Mouse (Mus musculus) hindbrain, embryonic 14.5 days (tissue): ENCODE results near the gene Rnf146. TPM values are rescaled to one million over a fixed set of nuclear protein-coding genes. Genes with fewer than 3 reads are reported as not detected.

ENCODE experiments used
- ATAC-seq: fragments of 200-750 bp; cut with Nextera tagmentation; 2 replicates; pipeline ENCODE4 v1.8.0; 2017; ENCODE audit warnings: moderate number of reproducible peaks, mild to moderate bottlenecking, moderate TSS enrichment, moderate library complexity; ENCODE audit not compliant: low FRiP score
- DNase-seq: peaks from one replicate; pipeline ENCODE4 v3.0.0-alpha.2; 2015; ENCODE audit warnings: low spot score
- H3K27ac ChIP-seq: fragments of 300-500 bp; sonication (generic); 2 replicates; pipeline ENCODE4 v1.5.1; 2014; ENCODE audit warnings: mild to moderate bottlenecking, moderate library complexity
- H3K27me3 ChIP-seq: fragments of 300-500 bp; sonication (generic); 2 replicates; pipeline ENCODE4 v1.6.1; 2014; ENCODE audit warnings: mild to moderate bottlenecking, low read length, mixed read lengths; ENCODE audit not compliant: control insufficient read depth, insufficient read depth
- H3K36me3 ChIP-seq: fragments of 300-500 bp; sonication (generic); replicated peaks from 2 replicates; pipeline ENCODE4 v1.6.1; 2014; ENCODE audit not compliant: control insufficient read depth, insufficient read depth
- H3K4me1 ChIP-seq: fragments of 300-500 bp; sonication (generic); replicated peaks from 2 replicates; pipeline ENCODE4 v1.6.1; 2014; ENCODE audit warnings: antibody characterized with exemption, low read length, mixed read lengths; ENCODE audit not compliant: control insufficient read depth, insufficient read depth
- H3K4me2 ChIP-seq: fragments of 300-500 bp; sonication (generic); replicated peaks from 2 replicates; pipeline ENCODE4 v1.6.1; 2014; ENCODE audit warnings: mild to moderate bottlenecking, moderate library complexity
- H3K4me3 ChIP-seq: fragments of 300-500 bp; sonication (generic); replicated peaks from 2 replicates; pipeline ENCODE4 v1.5.1; 2014; ENCODE audit warnings: mild to moderate bottlenecking, low read length
- H3K9ac ChIP-seq: fragments of 300-500 bp; sonication (generic); 2 replicates; pipeline ENCODE4 v1.6.1; 2014
- H3K9me3 ChIP-seq: fragments of 300-500 bp; sonication (generic); 2 replicates; pipeline ENCODE4 v1.6.1; 2016; ENCODE audit warnings: low read length; ENCODE audit not compliant: control insufficient read depth
- WGBS: fragments of 180-500 bp; shearing (Covaris S2); extraction: QIAGEN DNeasy Blood & Tissue Kit; methylation state at CpG from one replicate; pipeline ENCODE4 v1.1.7; 2014; 5-methylcytosine and 5-hydroxymethylcytosine counted together
- polyA plus RNA-seq: library from polyadenylated mRNA; unstranded; fragments of >200 nt; fragmentation: Nextera tagmentation; extraction: Ambion mirVana; gene quantifications from 2 replicates; pipeline ENCODE4 v1.2.1, GENCODE M21; 2014

The Rnf146 gene
- polyA plus RNA-seq, 1 experiment from 2014 or later = 62.1 TPM

DNA sequence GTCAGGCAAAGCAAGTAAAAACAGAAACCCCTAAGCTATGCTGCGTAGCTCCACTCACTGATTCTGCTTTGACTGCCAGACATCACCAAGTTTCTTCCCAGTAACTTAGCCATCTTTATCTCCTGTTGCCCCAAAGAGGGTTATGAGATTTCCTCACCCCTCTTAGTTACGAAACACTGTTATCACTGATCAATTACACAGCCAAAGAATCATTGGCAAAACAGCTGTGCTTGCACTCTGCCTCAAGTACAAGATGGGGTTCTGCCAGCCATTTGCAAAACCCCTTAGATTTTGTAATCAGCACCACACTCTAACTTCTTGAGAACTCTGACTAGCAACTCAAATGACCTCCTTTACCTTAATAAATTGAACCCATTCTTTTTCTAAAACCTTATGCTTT, 10.8 kb downstream of the Rnf146 start:
- ATAC-seq (no peak), DNase-seq (no peak)
- WGBS = 97% methylated on average over 2 of the region's 2 CpGs
- H3K4me2 ChIP-seq = no peak overlapping the region
- peaks cover 13% of the 10 kb centered on the region; the same call in 1 of the 2 replicates for H3K4me1 ChIP-seq
- no peak overlapping the region for H3K27ac ChIP-seq
- H3K9ac ChIP-seq = no peak overlapping the region
- H3K27me3 ChIP-seq = no peaks in the 10 kb centered on the region
- H3K36me3 ChIP-seq = peaks cover 57% of the 10 kb centered on the region
- H3K4me3 ChIP-seq = no peak overlapping the region
- H3K9me3 ChIP-seq = no peaks in the 10 kb centered on the region

GRCm38 (mm10) chr10:29346638-29347037, 15.6 kb downstream of the Rnf146 start:
- Histone ChIP-seq H3K9ac (no peak overlapping the region), H3K4me2 (no peak overlapping the region), H3K4me3 (no peak overlapping the region), H3K36me3 (peaks cover 65% of the 10 kb centered on the region), H3K27me3 (no peaks in the 10 kb centered on the region), H3K27ac (no peak overlapping the region), H3K9me3 (no peaks in the 10 kb centered on the region), H3K4me1 (no peaks in the 10 kb centered on the region)
- DNase-seq (no peak), ATAC-seq (no peak)
- 96% methylated on average over 7 of the region's 7 CpGs for WGBS

DNA sequence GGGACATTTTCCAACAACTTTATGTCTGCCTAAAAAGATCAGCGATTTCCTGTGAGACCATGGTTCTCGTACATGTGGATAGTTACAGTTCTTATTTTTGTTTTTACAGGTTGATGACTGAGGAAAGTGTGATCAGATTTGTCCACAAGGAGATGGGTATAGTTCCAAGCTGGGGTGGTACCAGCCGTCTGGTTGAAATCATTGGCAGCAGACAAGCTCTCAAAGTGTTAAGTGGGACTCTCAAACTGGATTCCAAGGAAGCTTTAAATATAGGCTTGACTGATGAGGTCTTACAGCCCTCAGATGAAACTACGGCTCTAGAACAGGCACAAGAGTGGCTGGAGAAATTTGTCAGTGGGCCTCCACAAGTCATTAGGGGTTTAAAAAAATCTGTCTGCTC, 18.0 kb downstream of the Rnf146 start:
- 95% methylated on average over 4 of the region's 4 CpGs for WGBS
- no peak overlapping the region for H3K27ac ChIP-seq
- ATAC-seq = no peak

DNA sequence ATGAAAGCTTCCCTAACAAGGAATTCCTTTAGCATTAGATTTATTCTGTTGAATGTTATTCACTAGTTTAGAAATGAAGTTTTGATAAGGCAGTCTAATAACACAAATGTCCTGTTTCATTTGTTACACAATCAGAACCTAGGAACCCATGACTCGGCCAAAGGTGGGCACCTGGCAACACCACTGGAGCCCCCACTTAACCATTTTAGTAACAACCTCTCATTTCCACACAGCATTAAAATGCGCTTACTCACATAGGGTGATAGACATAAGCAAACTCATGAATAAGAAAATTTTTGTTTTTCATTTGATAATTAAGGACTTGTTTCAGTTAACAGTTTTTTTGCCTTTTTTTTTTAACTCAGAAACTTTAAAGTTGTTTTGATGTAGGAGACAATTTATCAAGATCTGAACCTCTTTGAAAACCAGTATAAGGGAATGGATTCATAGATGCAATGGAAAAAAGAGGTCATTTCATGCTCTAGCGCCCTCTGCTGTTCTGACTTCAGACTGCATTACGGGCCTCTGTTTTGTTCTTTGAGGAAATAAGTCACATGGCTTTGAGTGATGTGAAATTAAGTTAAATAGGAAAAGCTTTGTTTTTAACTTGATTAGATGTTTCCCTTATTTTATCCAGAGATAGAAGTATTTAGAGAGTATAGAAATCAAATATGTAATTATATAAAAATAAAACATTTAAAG, 23.7 kb downstream of the Rnf146 start:
- peak; percentile 89 for DNase-seq
- Histone ChIP-seq H3K4me1 (no peaks in the 10 kb centered on the region), H3K9me3 (no peaks in the 10 kb centered on the region), H3K4me2 (no peak overlapping the region), H3K9ac (no peak overlapping the region), H3K36me3 (peaks cover 6% of the 10 kb centered on the region), H3K4me3 (no peak overlapping the region), H3K27ac (no peak overlapping the region), H3K27me3 (no peaks in the 10 kb centered on the region)
- 49% methylated on average over 4 of the region's 4 CpGs for WGBS
- no peak for ATAC-seq

More for the DNA sequence above, 18.0 kb downstream of the Rnf146 start:
- H3K27me3 ChIP-seq = no peaks in the 10 kb centered on the region
- no peak overlapping the region for H3K9ac ChIP-seq
- no peaks in the 10 kb centered on the region for H3K9me3 ChIP-seq
- peaks cover 52% of the 10 kb centered on the region for H3K36me3 ChIP-seq
- H3K4me3 ChIP-seq = no peak overlapping the region
- H3K4me2 ChIP-seq = no peak overlapping the region
- H3K4me1 ChIP-seq = no peaks in the 10 kb centered on the region
- no peak for DNase-seq

DNA sequence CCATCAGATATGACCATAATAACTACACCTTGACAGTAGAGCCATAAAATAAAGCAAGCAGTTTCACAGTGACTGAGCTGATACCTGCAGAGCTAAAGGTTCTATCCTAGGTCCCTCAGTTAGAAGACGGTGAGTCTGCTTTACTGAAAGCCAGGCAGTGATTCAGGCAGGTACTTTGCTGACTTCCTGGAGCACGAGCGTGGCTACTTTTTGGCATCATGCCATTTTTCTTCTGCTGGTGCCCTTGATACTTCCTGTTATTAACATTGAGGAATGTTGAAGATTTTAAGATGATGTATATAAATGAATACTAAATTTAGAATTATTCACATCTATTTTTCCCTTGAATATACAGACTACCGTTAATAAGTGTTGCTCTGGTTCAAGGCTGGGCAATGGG, 28.4 kb downstream of the Rnf146 start:
- no peaks in the 10 kb centered on the region for H3K36me3 ChIP-seq
- no peak overlapping the region for H3K27ac ChIP-seq
- no peaks in the 10 kb centered on the region for H3K4me1 ChIP-seq
- ATAC-seq (no peak), DNase-seq (no peak)
- H3K27me3 ChIP-seq = no peaks in the 10 kb centered on the region
- H3K4me2 ChIP-seq = no peak overlapping the region
- no peak overlapping the region for H3K9ac ChIP-seq
- no peak overlapping the region for H3K4me3 ChIP-seq
- 80% methylated on average over 4 of the region's 4 CpGs for WGBS
- no peaks in the 10 kb centered on the region for H3K9me3 ChIP-seq

DNA sequence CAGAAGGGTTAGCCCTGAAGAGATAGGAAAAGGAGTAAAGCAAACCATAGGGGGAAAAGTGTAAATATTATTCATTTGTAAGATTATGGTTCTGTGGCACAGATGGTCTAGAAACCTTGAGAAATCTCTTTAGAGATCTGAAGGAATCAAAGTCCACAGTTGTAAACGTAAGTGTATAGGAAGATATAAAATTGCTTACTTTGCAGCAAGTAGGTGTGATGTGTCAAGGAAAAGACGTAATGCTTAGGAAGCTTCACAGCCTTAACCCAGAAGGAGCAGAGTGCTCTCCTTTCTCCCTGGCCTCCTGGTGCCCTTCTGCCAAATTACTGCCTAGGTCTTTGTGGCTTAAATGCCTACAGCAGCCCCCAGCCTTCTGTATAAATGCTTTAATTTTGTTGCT, 37.4 kb downstream of the Rnf146 start:
- Histone ChIP-seq H3K4me2 (no peak overlapping the region), H3K27me3 (no peaks in the 10 kb centered on the region), H3K4me3 (no peak overlapping the region), H3K36me3 (no peaks in the 10 kb centered on the region), H3K9me3 (no peaks in the 10 kb centered on the region), H3K9ac (no peak overlapping the region), H3K4me1 (no peaks in the 10 kb centered on the region), H3K27ac (no peak overlapping the region)
- 95% methylated on average over 2 of the region's 2 CpGs for WGBS
- DNase-seq (no peak), ATAC-seq (no peak)

- Histone ChIP-seq H3K36me3 (no peaks in the 10 kb centered on the region), H3K9ac (peak overlapping the region; percentile 69), H3K4me2 (peak overlapping the region; percentile 68), H3K4me3 (peak overlapping the region; percentile 60), H3K27me3 (no peaks in the 10 kb centered on the region), H3K9me3 (no peaks in the 10 kb centered on the region), H3K27ac (no peak overlapping the region), H3K4me1 (0 out of 2 replicates have a peak, but pooled peaks cover 6% of the 10 kb centered on the region)
- DNase-seq = no peak
- ATAC-seq = no peak
- WGBS = 41% methylated on average over 5 of the region's 5 CpGs
Measured at GRCm38 (mm10) chr10:29313905-29314304, 48.3 kb downstream of the Rnf146 start.

DNA sequence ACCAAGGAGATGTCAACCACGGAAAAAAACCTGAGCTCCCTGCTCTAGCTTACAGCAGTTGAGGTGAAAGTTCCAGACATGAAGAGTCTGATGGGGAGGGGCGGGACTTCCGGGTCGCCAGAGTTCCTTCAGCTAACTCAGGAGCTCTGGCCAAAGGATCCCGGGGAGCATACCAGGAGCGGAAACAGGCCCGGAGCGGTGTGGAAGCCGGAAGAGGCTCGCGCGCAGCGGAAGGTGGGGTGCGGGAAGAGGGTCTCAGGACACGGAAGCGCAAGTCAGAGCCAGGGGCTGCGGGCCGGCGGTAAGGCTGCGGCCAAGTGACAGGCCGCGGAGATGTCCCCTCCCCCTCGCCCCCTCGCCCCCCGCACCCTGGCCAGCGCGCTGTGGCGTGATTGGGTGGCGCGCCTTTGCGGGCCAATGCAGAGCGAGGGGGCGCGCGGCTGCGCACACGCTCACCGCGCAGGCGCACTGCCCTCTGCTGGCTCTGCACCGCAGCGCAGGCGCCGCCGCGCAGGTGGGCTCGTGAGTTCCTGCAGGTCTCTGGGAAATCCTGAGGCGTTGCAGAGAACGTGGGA, 49.1 kb downstream of the Rnf146 start, which contains the start of gene Echdc1:
Gene Echdc1, plus strand, starts transcription at position 103 of the 575 bp plus-strand sequence.
- peak within 1 kb of the TSS; percentile 82 for H3K27ac ChIP-seq
- no peaks in the 10 kb centered on the region for H3K9me3 ChIP-seq
- peak within 1 kb of the TSS; percentile 69 for H3K9ac ChIP-seq
- H3K27me3 ChIP-seq = no peaks in the 10 kb centered on the region
- peak within 1 kb of the TSS; percentile 60 for H3K4me3 ChIP-seq
- DNase-seq = peak; percentile 95
- peak within 1 kb of the TSS; percentile 68 for H3K4me2 ChIP-seq
- 0 out of 2 replicates have a peak, but pooled peaks cover 6% of the 10 kb centered on the region for H3K4me1 ChIP-seq
- ATAC-seq = peak; percentile 100
- under 1% methylated on average over 43 of the region's 49 CpGs for WGBS
- H3K36me3 ChIP-seq = no peaks in the 10 kb centered on the region

DNA sequence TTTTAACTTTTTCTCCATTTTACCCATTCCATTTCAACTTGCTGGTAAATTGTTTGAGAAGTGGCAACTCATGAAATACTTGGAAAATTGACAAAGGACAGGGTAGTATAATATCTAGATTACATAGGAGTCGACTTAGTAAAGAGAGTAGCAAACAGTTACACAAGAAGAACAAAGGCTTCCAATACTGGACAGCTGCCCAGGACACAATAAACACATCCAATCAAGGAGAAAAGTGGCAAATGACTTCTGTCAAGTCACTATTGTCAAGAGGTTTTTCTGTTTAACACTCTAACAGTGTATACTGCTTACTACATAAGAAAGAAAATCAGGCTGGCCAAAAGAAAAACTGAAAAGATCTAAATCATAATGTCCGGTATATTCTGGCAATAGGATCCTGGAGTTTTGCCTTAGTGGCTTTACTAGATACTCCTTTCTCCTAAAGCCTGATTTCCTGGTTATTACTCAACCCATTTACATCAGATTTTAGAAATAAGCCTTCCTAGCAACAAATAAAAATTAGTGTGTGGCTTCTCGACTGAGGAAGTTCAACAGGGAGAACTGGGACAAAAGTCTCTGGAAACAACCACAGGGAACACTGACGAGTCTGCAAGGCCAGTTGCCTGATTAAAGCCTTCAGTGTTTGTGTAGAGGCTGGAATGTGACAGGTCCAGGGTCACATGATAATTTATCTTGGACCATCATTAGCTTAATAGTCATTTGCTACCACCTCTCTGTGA, 50.6 kb downstream of the Rnf146 start:
- ATAC-seq (no peak), DNase-seq (no peak)
- Histone ChIP-seq H3K27ac (no peak overlapping the region), H3K4me3 (no peak overlapping the region), H3K27me3 (no peaks in the 10 kb centered on the region), H3K9ac (0 out of 2 replicates have a peak overlapping the region, but pooled peaks have one; percentile 69), H3K36me3 (no peaks in the 10 kb centered on the region), H3K9me3 (no peaks in the 10 kb centered on the region), H3K4me1 (0 out of 2 replicates have a peak, but pooled peaks cover 6% of the 10 kb centered on the region), H3K4me2 (peak overlapping the region; percentile 68; the same call in 1 of the 2 replicates)
- WGBS = 77% methylated on average over 4 of the region's 4 CpGs
